Mouse (Mus musculus): ENCODE data around the gene Ntn5. TPM values are rescaled to one million over a fixed set of nuclear protein-coding genes. Genes with fewer than 3 reads are reported as not detected.

Ntn5 gene
- 0.15 TPM in 1 of 2 replicates, not detected in the other for polyA plus RNA-seq (2015; fragmentation: Nextera tagmentation; extraction: Ambion mirVana)

DNA sequence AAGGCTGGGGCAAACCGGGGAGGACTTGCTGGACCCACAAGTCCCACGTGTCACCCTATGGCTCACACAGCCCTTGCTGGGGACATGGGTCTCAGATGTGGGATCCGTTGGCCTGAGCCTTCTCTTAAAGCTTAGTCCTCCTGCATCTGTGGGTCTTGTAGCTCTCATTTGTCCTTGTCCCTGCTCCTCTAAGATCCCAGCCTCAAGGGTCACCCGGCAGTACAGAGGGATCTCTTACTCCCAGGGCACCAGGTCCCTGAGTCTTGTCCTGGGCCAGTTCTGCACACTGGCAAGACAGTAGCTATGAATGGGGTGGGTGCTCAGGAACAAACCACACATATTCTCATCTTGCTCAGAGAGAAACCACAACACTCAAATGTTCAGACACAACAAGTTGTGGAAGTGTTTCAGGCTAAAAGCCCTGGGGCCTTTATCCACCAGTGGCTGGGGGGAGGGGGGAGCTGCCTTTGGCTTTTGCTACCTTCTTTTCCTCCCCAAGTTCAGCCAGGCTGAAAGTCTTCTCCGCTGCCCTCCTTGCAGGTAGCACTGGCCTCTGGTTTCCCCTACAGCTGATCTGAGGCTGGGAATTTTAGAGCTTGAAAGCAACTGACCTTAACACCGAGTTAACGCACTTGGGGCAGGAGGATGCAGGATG lies at the start of gene Ntn5:
Gene Ntn5 (plus strand): TSS at position 627 of the 655 bp plus-strand sequence.
- Histone ChIP-seq H3K9me3 (replicated peaks) (no peaks in the 10 kb centered on the region), H3K36me3 (ENCODE audit: poor library complexity, severe bottlenecking) (no peaks in the 10 kb centered on the region), H3K27ac (no peak within 1 kb of the TSS), H3K4me1 (0 out of 2 replicates have a peak, but pooled peaks cover 5% of the 10 kb centered on the region), H3K4me3 (no peak within 1 kb of the TSS), H3K4me2 (no peak within 1 kb of the TSS), H3K27me3 (no peaks in the 10 kb centered on the region), H3K9ac (peak within 1 kb of the TSS; percentile 30)
- no peak for ATAC-seq
- 77% methylated on average over 7 of the region's 7 CpGs for WGBS

DNA sequence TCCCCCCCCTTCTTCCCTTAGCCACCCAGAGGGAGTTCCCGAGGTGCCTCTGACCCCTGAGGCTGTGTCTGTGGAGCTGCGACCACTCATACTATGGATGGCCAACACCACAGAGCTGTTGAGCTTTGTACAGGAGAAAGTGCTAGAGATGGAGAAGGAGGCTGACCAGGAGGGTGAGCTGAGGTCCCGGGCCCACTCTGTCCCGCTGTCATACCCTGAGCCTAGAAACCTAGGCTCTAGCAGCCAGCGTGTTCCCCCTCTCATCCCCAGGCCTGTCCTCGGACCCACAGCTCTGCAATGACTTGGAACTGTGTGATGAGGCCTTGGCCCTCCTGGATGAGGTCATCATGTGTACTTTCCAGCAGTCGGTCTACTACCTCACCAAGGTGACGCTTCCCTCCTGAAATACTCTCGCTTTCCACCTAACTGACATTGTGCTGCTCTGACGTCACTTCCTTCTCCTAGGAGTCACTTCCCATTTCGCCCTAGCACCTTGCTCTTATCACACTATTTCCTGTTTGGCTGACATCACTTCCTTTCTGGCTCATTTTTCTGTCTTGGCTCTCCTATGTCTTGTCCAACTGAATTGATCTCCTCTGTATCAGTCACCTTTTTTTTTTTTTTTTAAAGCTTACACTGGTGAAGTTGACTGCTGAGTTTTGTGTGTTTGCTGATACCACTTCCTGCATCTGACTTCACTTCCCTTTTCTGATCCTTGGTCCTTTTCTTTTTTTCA lies 48.7 kb upstream of the Ntn5 start:
- ATAC-seq, result no peak
- Histone ChIP-seq H3K4me2 (no peak overlapping the region), H3K9me3 (replicated peaks) (0 out of 2 replicates have a peak, but pooled peaks cover 3% of the 10 kb centered on the region), H3K27ac (no peak overlapping the region), H3K4me3 (no peak overlapping the region), H3K4me1 (peaks cover 14% of the 10 kb centered on the region), H3K36me3 (ENCODE audit: poor library complexity, severe bottlenecking) (peaks cover 9% of the 10 kb centered on the region), H3K27me3 (peaks cover 18% of the 10 kb centered on the region), H3K9ac (no peak overlapping the region)
- WGBS, result 93% methylated on average over 11 of the region's 11 CpGs

DNA sequence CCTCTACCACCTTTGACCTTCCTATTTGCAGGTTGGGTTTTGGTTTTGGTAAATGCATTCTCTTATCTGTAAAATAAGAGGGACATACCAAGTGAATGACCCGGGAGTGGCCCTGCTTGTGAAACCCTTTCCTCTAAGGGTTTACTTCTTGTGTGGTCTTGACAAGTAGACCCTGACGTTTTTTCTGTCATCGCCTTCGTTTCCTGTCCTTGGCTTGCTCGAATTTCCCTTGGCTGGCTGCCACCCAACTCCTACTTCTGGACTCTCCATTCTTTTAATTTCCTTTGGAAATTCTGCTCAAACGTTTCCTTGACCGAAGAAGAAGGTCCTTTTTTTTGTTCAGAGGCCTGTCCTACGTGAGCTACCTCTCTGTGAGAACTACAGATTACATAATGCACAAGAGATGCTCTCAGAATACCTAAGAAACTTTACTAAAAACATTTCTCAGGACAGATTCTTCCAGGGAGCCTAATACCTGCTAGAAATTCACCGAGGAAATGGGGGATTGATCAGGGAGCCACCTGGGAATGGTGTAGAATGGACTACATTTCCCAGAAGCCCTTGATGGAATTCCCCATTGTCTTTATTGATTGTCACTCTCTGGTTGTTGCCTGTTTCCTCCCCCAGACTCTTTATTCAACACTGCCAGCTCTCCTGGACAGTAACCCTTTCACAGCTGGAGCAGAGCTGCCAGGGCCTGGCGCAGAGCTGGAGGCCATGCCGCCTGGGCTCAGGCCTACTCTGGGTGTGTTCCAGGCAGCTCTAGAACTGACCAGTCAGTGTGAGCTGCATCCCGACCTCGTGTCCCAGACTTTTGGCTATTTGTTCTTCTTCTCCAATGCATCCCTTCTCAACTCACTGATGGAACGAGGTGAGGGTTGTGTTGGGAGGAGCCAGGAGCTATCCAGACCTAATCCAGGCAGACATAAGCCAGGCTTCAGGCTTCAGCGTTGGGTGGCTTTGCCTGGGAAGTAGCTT lies 47.8 kb upstream of the Ntn5 start:
- H3K9me3 ChIP-seq (replicated peaks), result 0 out of 2 replicates have a peak, but pooled peaks cover 3% of the 10 kb centered on the region
- H3K4me3 ChIP-seq, result no peak overlapping the region
- 89% methylated on average over 15 of the region's 15 CpGs for WGBS
- no peak overlapping the region for H3K9ac ChIP-seq
- H3K27me3 ChIP-seq, result peaks cover 15% of the 10 kb centered on the region
- H3K27ac ChIP-seq, result no peak overlapping the region
- ATAC-seq, result no peak
- H3K36me3 ChIP-seq (ENCODE audit: poor library complexity, severe bottlenecking), result peaks cover 9% of the 10 kb centered on the region
- H3K4me2 ChIP-seq, result no peak overlapping the region
- H3K4me1 ChIP-seq, result peaks cover 14% of the 10 kb centered on the region

DNA sequence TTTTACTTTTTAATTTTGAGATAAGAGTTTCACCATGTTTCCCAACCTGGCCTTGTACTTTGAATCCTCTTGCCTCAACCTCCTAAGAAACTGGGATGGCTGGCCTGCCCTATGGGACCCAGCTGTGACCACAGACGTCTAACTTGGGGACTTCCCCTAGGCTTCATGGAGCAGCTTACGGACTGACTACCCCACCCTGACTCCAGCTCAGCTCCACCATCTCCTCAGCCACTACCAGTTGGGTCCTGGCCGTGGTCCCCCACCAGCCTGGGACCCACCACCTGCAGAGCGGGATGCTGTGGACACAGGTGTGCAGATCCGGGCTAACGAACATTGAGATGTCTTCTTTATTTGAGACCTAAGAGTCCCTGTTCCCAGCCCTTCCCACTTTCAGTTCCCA lies 46.1 kb upstream of the Ntn5 start:
- no peak for ATAC-seq
- Histone ChIP-seq H3K27me3 (peaks cover 3% of the 10 kb centered on the region; the same call in 1 of the 2 replicates), H3K36me3 (ENCODE audit: poor library complexity, severe bottlenecking) (peaks cover 9% of the 10 kb centered on the region), H3K4me3 (0 out of 2 replicates have a peak overlapping the region, but pooled peaks have one; percentile 19), H3K27ac (no peak overlapping the region), H3K4me2 (peak overlapping the region; percentile 59), H3K9me3 (replicated peaks) (0 out of 2 replicates have a peak, but pooled peaks cover 3% of the 10 kb centered on the region), H3K9ac (peak overlapping the region; percentile 48; the same call in 1 of the 2 replicates), H3K4me1 (peaks cover 23% of the 10 kb centered on the region)
- 89% methylated on average over 6 of the region's 6 CpGs for WGBS

DNA sequence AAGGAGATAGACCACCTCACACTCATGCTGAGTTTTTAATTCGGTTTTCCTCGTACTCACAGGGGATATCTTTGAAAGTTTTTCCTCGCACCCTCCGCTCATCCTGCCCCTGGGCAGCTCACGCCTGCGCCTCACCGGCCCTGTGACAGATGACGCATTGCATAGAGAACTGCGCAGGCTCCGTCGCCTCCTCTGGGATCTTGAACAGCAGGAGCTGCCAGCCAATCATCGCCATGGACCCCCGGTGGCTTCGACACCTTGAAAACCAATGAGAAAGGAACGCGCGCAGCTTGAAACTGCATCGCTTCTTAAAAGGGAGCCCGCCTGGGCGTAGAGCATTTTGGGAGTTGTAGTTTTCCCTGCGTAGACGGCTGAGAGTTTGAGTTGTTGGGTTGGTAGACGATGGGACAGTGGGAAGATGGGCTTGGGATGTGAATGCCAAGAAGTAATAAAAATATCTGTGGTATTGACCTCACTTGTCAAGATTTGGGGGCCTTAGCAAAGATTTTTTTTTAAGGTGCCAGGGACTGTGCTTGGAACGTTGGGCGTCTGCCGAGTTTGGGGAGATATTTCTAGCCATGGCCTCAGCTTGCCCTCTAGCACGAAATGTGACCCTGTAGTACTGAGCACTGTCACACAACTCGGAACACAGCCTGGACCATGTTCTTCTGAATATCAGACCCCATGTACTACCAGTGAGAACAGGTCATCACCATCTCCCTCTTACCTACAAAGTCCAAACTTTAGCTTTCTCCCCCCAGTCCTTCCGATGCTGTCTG lies 45.0 kb upstream of the Ntn5 start:
- Histone ChIP-seq H3K4me2 (peak overlapping the region; percentile 59), H3K9ac (peak overlapping the region; percentile 48; the same call in 1 of the 2 replicates), H3K4me1 (peaks cover 27% of the 10 kb centered on the region), H3K27ac (no peak overlapping the region), H3K4me3 (peak overlapping the region; percentile 19), H3K9me3 (replicated peaks) (0 out of 2 replicates have a peak, but pooled peaks cover 3% of the 10 kb centered on the region), H3K36me3 (ENCODE audit: poor library complexity, severe bottlenecking) (peaks cover 9% of the 10 kb centered on the region), H3K27me3 (no peaks in the 10 kb centered on the region)
- WGBS, result 17% methylated on average over 29 of the region's 29 CpGs
- peak; percentile 93 for ATAC-seq

DNA sequence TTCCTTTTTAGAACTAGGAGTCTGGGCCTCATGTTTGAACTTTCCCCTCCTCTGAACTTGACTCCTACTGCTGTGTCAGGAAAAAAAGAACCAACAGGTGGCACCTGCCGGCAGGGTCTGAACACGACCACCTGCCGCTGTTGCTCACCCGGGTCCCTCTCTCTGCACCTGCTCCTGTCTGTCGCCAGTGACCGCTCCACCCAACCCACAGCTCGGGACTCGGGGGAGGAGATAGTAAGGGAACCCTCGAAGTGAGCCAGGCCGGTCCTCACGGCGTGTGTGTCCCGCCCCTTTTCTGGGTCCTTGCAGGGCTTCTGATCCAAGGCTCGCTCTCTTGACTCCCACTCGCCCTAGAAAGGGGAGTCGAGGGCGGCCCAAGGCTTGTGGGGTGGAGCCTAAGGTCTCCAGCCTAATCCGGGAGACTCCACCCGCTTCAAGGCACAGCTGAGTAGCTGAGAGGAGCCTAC lies 44.2 kb upstream of the Ntn5 start, which contains the start of gene Mamstr:
Gene Mamstr (plus strand): TSS at position 417 of the 467 bp plus-strand sequence.
- no peak within 1 kb of the TSS; the same call in 1 of the 2 replicates for H3K27ac ChIP-seq
- H3K27me3 ChIP-seq, result no peaks in the 10 kb centered on the region
- no peak within 1 kb of the TSS for H3K4me3 ChIP-seq
- peaks cover 33% of the 10 kb centered on the region for H3K4me1 ChIP-seq
- peak within 1 kb of the TSS; percentile 59; the same call in 1 of the 2 replicates for H3K4me2 ChIP-seq
- no peak for ATAC-seq
- 20% methylated on average over 19 of the region's 19 CpGs for WGBS
- H3K9ac ChIP-seq, result no peak within 1 kb of the TSS
- H3K9me3 ChIP-seq (replicated peaks), result 0 out of 2 replicates have a peak, but pooled peaks cover 3% of the 10 kb centered on the region
- H3K36me3 ChIP-seq (ENCODE audit: poor library complexity, severe bottlenecking), result peaks cover 9% of the 10 kb centered on the region

DNA sequence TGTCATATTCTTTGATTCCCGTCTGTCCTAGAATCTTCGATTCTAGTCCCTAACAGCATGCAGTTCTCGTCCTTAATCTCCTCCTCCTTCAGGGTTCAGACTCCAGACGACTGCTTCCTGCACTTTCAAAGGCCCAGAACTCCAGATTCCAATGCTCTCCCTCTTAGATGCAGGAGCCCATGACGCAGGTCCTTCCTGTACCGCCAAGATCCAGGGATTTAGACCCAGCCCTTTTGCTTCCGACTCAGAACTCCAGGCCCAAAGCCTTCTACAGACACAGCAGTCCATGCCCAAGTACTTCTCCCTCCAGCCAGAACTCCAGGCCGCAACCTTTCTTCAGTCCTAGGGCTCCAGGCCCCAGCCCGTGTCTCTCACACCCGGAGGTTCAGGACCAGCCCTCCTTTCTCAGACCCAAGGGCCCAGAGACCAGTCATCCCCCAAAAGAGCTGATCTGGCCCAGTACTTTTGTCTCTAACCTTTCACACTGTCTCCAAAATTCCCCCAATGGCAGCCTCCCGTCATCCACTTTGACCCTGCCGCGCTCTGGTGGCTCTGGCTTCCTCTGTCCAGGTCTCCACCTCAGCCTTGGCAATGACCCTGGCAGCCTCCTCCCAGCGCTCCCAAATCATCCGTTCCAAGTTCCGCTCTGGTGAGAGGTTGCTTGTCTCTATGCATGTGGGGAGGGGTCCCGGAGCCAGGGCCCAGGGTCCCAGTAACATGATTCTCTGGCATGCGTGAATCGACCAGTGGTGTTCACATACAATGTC lies 43.4 kb upstream of the Ntn5 start:
- Histone ChIP-seq H3K4me3 (no peak overlapping the region), H3K36me3 (ENCODE audit: poor library complexity, severe bottlenecking) (peaks cover 9% of the 10 kb centered on the region), H3K9ac (no peak overlapping the region), H3K4me1 (peaks cover 37% of the 10 kb centered on the region), H3K9me3 (replicated peaks) (0 out of 2 replicates have a peak, but pooled peaks cover 3% of the 10 kb centered on the region), H3K27ac (no peak overlapping the region; the same call in 1 of the 2 replicates), H3K27me3 (no peaks in the 10 kb centered on the region), H3K4me2 (no peak overlapping the region)
- no peak for ATAC-seq
- WGBS, result 72% methylated on average over 19 of the region's 19 CpGs

DNA sequence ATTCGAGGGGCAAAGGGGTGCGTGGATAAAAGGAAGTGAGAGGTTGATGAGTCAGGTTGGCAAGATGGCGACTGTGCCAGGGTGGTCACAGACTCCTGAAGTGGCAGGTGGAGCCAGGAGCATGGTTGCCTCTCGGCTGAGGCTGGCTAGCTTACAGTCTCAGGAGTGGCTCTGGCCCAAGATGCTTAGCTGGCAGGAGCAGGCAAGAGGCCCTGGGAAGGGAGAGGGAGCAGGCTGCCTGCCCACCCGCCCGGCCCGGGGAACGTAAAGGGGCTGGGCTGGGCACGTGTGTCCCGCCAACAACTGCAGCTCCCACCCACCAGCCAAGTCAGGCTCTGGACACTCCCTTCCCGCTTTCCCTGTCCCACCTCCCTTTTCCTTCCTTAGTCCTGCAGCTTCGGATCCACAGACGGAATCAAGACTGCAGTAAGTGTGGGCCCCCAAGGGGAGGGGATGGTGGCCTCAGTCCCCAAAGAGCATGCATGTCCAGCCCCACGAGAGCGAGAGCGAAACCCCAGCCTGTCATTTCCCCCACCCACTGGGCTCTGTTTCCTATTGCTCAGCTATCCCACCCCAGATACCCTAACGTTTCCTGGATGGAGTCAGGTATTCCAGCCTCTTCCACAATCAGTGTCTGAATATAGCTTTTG lies 42.3 kb upstream of the Ntn5 start:
- Histone ChIP-seq H3K27me3 (no peaks in the 10 kb centered on the region), H3K27ac (peak overlapping the region; percentile 31), H3K9me3 (replicated peaks) (no peaks in the 10 kb centered on the region), H3K9ac (0 out of 2 replicates have a peak overlapping the region, but pooled peaks have one; percentile 0), H3K4me2 (peak overlapping the region; percentile 7; the same call in 1 of the 2 replicates), H3K4me1 (peaks cover 37% of the 10 kb centered on the region), H3K4me3 (no peak overlapping the region), H3K36me3 (ENCODE audit: poor library complexity, severe bottlenecking) (peaks cover 4% of the 10 kb centered on the region; the same call in 1 of the 2 replicates)
- ATAC-seq, result no peak
- WGBS, result 56% methylated on average over 17 of the region's 17 CpGs

DNA sequence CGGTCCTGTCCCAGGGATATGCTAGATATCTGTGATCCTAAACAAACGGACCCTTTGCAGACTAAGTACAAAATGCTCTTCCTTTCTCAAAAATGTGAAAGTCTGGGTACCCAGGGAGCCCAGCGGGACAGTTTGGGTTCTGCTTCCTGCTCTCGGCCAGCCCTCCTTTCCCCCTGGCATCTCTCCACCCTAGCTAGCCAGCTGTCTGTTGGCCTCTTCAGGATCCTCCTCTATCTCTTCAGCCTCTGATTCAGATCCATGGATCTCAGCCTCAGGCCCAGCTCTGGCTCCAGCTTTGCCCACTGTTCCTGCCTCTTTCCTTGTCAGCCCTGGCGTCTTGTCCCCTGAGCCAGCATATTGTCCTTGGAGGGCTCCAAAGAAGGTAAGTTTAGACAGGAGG lies 41.7 kb upstream of the Ntn5 start:
- H3K27ac ChIP-seq, result peak overlapping the region; percentile 31; the same call in 1 of the 2 replicates
- H3K4me2 ChIP-seq, result peak overlapping the region; percentile 87
- no peaks in the 10 kb centered on the region for H3K9me3 ChIP-seq (replicated peaks)
- no peaks in the 10 kb centered on the region for H3K36me3 ChIP-seq (ENCODE audit: poor library complexity, severe bottlenecking)
- no peaks in the 10 kb centered on the region for H3K27me3 ChIP-seq
- no peak for ATAC-seq
- 0 out of 2 replicates have a peak overlapping the region, but pooled peaks have one; percentile 0 for H3K9ac ChIP-seq
- no peak overlapping the region for H3K4me3 ChIP-seq
- 88% methylated on average over 5 of the region's 5 CpGs for WGBS
- peaks cover 37% of the 10 kb centered on the region for H3K4me1 ChIP-seq
